Mouse (Mus musculus): Measurements from ENCODE around the gene Ank3.
A peak's percentile ranks its signal among the peaks of the same experiment; 100 is the strongest.

Ank3 gene

GRCm38 (mm10) chr10:69962976-69963375 lies 564.4 kb downstream of the Ank3 start:
- DNase-seq (ENCODE audit: low read depth, low spot score) = peak; percentile 74

GRCm38 (mm10) chr10:69964611-69965010 lies 566.0 kb downstream of the Ank3 start:
- peak; percentile 80 for DNase-seq (ENCODE audit: low read depth, low spot score)

- DNase-seq (ENCODE audit: low read depth, low spot score) = no peak
These were observed 566.5 kb downstream of the Ank3 start for GRCm38 (mm10) chr10:69965085-69965484.

DNA sequence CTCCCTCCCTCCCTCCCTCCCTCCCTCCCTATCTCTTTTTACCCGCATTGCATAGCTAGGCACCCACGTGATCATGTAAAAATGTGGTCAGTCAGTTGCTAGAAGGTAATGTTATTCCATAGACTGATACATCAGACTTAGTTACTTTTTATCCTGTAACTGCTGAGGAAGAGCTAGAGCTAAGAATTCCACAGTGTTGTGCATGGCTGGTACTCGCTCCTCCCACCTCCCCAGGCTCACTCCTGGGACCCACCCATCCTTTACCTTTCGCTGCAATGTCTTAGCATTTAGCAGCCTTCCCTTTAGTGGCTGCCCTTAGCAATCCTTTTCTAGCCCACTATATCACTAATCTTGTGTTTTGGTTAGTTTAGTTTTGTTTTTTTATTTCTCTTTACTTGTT lies 569.4 kb downstream of the Ank3 start:
- DNase-seq (ENCODE audit: low read depth, low spot score) = no peak

DNA sequence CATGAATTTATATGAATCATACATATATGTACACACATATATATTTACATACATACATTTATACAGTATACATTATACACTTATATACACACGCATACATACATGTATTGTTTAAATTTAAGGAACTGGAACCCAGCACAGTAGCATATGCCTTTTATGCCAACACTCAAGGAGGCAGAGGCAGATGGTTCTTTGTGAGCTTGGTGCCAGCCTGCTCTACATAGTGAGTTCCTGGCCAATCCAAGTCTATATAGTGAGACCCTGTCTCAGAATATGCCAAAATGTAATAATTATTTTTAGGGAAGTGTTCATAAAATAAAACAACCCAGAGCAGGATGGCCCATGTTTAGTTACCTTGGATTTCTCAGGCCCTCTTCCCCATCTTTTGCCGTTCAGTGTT lies 581.1 kb downstream of the Ank3 start:
- peak; percentile 53 for DNase-seq (ENCODE audit: low read depth, low spot score)

DNA sequence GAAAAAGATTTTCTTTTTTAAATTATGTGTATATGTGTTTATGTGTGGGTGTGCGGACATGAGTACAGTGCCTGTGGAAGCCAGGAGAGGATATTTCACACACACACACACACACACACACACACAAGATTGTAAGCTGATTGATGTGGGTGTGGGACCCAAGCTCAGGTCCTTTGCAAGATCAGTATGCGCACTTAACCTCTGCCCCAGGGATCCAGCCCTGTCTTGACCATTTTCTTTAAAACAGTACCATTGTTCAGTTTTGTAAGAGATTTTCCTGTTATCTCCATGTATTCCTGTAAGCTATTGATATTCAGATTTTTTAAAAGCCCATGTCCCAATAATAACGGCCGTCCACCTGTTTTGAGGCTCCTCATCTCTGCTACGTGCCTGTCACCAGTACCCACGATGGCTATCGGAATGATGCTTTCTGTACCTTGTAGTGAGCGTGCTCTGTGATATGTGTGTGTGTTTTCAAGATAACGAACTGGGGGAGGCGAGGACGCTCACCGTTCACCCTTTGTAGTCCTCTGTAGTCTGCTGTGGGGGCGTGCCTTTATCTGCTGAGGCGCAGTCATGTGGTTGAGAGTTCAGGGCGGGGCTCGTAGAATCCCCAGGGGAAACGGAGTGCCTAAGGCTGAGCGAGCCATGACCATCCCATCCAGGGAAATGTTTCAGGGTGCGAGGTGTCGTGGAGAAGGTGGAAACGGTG lies 583.0 kb downstream of the Ank3 start:
- no peak for DNase-seq (ENCODE audit: low read depth, low spot score)

- no peak for DNase-seq (ENCODE audit: low read depth, low spot score)
These were observed 584.1 kb downstream of the Ank3 start for GRCm38 (mm10) chr10:69982701-69983100.

GRCm38 (mm10) chr10:69987496-69987895 lies 588.9 kb downstream of the Ank3 start:
- no peak for DNase-seq (ENCODE audit: low read depth, low spot score)

- DNase-seq (ENCODE audit: low read depth, low spot score) = no peak
These were observed 598.5 kb downstream of the Ank3 start for GRCm38 (mm10) chr10:69997082-69997481.

GRCm38 (mm10) chr10:70004058-70004457 lies 605.5 kb downstream of the Ank3 start:
- DNase-seq (ENCODE audit: low read depth, low spot score) = no peak

DNA sequence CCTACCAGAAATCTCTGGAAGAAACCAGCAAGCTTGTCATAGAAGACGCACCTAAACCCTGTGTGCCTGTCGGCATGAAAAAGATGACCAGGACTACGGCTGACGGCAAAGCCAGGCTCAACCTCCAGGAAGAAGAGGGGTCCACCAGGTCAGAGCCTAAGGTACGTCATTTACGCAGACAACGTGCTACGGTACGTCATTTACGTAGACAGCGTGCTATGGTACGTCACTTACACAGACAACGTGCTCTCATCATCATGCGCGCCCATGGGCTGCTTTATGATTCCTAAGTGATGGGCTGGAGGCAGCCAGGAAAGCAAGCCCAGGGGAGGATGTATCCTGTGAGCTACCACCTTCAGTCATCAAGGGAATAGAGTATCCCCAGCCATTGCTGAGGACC lies 606.3 kb downstream of the Ank3 start:
- no peak for DNase-seq (ENCODE audit: low read depth, low spot score)

DNA sequence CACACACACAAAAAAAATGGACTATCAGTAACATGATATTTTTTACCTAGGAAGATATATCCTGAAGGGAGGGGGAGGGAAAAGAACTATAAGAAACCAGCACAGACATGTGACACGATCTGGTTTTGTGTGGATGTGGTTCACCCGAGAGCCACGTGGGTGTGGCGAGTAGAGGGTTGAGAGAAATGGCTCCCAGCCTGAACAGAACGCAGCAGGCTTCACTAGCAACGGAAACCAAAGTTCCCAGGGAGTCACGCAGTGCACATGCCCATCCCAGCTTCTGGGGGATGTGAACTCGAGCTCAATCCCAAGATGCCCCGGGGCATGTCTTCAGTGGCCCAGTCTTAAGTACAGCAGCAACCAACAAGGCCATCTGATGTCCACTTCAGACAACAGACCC lies 607.8 kb downstream of the Ank3 start:
- no peak for DNase-seq (ENCODE audit: low read depth, low spot score)

GRCm38 (mm10) chr10:70011738-70012137 lies 613.2 kb downstream of the Ank3 start:
- DNase-seq (ENCODE audit: low read depth, low spot score) = no peak

DNA sequence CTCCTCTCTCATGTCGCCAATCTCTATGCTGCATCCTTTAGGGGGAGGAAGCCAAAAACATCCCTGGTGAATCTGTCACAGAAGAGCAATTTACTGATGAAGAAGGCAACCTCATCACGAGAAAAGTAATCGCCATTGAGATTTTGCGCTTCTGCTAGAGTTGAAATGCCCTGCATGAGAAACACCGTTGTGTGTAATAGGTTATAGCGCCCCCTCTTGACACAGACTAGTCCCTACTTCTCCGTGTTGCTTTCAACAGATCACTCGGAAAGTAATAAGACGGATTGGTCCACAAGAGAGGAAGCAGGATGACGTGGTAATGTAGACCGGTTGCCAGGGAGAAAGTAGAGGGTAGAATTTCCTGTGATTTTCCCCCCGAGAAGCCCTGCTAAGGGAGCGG lies 615.4 kb downstream of the Ank3 start:
- no peak for DNase-seq (ENCODE audit: low read depth, low spot score)

DNA sequence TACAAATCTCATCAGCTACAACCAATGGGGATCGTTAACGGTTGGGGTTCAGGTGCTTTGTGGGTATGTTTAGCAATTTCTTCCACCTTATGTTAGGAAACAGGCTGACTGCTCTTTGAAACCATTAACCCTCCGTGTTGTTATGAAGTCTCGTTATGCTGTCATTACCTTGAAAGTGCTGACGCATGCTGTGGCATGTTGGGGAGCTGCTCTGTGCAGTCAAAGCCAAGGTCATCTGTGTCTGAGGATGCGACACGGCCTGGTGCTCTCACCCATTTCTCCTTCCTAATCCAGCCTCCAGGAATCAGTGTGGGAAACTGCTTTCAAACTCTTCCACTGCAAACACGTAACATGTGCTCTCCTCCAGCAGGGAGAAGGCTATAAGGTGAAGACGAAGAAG lies 616.6 kb downstream of the Ank3 start:
- DNase-seq (ENCODE audit: low read depth, low spot score) = no peak

DNA sequence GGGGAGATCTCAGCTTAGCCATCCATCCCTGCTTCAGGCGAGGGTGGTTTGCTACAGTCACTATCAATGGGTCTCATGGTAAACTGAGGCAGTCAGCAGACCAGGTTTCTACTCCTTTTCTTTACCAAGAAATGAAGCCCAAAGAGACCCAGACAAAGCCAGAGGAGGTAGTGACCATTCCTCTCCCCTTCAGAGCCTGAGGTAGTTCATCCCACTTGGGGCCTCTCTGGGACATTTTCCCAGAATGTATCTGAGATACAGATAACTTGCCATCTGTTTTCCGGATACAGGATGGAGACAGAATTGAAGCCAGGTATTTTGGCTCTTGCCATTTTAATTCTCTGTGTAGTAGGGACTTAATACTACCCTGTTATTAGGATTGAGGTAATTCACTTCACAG lies 620.1 kb downstream of the Ank3 start:
- peak; percentile 93 for DNase-seq (ENCODE audit: low read depth, low spot score)

DNA sequence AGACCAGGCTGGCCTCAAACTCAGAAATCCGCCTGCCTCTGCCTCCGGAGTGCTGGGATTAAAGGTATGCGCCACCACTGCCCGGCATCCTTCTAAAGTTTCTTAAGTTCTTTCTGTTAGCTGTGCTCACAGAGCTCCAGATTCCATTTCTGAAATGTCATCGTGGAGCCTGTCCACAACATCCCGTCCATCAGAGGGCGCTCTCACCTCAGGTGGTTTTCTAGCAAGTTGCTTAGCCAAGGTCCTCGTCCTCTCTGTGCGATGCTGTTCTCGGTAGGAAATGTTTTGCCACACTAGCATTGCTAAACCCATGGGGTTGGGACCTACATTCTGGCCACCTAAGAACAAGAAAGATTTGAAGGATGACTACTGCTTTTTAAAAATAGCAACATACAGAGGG lies 623.1 kb downstream of the Ank3 start:
- peak; percentile 74 for DNase-seq (ENCODE audit: low read depth, low spot score)

DNA sequence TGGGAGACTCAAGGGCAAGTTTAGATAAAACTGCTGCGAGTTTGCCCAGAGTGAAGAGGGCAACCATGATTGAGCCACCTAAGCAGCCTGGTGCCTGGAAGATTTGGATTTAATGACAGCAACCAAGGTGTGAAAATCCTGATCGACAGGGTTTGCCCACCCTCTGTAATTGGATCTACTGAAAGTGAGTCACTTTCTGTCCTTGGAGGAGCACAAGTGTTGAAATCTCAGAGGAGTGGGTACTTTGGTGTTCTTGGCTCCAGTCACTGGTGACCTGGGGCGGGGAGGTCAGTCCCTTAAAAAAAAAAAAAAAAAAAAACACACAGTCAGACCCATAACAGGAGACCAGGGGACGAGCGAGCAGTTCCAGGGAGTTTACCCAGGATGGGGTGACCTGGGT lies 624.0 kb downstream of the Ank3 start:
- DNase-seq (ENCODE audit: low read depth, low spot score) = no peak

DNA sequence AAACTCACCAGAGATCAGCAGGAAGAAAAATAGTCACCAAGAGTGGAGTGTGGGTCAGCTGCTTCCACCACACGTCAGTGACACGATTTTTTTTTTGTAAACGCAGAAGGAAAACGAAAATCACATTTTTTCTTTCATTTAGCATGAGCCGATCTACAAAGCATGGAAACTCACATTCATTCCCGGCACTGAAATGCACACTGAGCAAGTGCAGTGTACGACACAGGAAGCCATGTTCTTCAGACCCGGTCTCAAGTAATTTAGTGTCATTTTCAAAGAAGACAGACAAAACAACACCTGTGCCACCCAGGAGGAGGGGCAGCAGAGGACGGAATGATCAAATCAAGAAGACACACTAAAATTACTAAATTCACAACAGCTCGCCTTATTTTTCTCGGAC lies 625.3 kb downstream of the Ank3 start:
- DNase-seq (ENCODE audit: low read depth, low spot score) = no peak

DNA sequence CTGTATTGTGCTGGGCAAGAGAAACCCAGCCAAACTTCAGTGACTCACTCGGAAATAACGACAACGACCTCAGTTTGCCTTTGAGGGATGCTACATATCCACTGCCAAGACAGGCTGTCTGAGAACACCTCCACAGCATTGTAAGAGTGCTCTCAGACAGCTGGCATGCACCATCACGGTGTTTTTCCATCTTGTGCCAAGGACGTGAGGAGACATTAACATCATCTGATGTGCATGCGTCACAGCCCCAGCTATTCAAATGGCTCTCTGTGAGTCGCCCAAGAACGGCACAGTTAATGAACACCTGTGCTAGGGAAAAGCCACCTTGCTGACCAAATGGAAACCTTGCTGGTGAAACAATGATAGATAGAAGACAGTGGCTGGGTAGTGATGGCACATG lies 633.4 kb downstream of the Ank3 start:
- DNase-seq (ENCODE audit: low read depth, low spot score) = peak; percentile 82

GRCm38 (mm10) chr10:70032982-70033381 lies 634.4 kb downstream of the Ank3 start:
- DNase-seq (ENCODE audit: low read depth, low spot score) = no peak

DNA sequence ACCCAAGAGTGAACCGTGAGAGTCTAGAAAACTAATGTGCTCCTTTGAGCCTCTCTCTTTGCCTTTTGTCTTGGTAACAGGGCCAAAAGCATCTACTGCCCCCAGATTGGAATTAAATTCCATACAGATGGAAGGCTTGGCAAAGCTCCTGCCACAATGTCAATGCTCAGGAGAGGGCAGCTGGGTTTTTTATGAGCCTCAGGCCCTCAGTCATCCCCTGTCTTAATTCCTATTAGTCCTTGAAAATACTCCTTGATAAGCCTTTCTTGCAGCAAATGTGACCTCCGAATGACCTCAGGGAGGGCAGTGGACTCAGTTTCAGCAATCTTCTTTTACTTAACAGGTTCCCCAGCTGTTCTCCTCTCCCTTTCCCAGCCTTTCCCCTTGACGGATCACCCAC lies 635.3 kb downstream of the Ank3 start:
- no peak for DNase-seq (ENCODE audit: low read depth, low spot score)

DNA sequence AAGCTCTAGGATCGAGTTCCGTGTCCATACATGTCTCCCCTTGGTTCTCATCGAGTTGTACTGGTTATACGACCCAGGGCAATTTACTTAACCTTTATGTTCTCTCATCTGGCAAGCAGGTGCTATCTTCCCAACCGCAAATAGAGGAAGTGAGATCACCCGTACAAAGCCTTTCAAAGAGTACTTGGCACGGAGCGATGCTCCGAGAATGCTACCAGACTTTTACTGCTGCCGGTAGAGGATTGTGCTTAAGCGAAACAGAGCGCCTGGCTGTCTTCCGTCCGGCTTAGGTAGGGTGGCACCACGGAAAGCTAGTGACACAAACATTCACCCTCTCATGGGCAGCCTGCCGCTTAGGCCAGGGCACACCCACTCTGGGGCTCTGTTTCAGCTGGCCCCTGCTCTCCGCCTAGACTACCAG lies 641.3 kb downstream of the Ank3 start:
- DNase-seq (ENCODE audit: low read depth, low spot score) = no peak

DNA sequence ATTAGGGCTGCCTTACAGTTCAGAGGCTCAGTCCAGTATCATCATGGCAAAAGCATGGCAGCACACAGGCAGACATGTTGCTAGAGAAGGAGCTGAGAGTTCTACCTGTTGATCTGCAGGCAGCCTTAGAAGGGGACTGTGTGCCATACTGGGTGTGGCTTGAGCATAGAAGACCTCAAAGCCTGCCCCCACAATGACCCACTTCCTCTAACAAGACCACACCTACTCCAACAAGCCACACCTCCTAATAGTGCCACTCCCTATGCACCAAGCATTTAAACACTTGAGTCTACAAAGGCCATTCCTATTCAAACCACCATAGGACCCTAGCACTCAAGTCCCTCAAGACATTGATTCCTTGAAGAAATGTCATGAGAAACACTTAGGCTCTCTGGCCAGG lies 643.0 kb downstream of the Ank3 start:
- no peak for DNase-seq (ENCODE audit: low read depth, low spot score)
